Mouse (Mus musculus) heart, embryonic 14.5 days (tissue): ENCODE results near the gene Serping1. TPM values are rescaled to one million over a fixed set of nuclear protein-coding genes. Genes with fewer than 3 reads are reported as not detected.

Experiments
- microRNA counts: library from miRNA; unstranded; fragments of <30 nt; microRNA quantifications from one replicate; lab custom pipeline; 2016
- microRNA-seq: library from miRNA; unstranded; fragments of <30 nt; microRNA quantifications from one replicate; pipeline ENCODE4, GENCODE M21; 2016
- polyA plus RNA-seq: library from polyadenylated mRNA; unstranded; fragments of >200 nt; fragmentation: Nextera tagmentation; extraction: Ambion mirVana; gene quantifications from 2 replicates; pipeline ENCODE4 v1.2.1, GENCODE M21; 2014

Gene Serping1
- polyA plus RNA-seq, 1 experiment from 2014 or later, result 46.6 TPM

MicroRNAs within 50 kb of the gene (microRNA counts, 519-probe panel; counts per million panel counts)
- microRNA mmu-miR-130a (lab: Ali Mortazavi, UCI), result 8,460 counts per million, percentile 98 among the panel's probes with 10 or more counts

Small RNAs within 50 kb of the gene (microRNA-seq; reads per million reads assigned to microRNA genes)
- gene Mir130a, result 20,941 reads per million, percentile 97 among the genes with 10 or more reads in this experiment

Other genes with a start within 250 kb of the Serping1 start
- gene Ctnnd1, start 124.7 kb downstream of the Serping1 start, polyA plus RNA-seq, result 65.2 and 68.5 TPM in 2 replicates
- 0.11 and 0.15 TPM in 2 replicates for gene Btbd18, start 116.4 kb downstream of the Serping1 start, polyA plus RNA-seq
- gene Selenoh, start 104.7 kb downstream of the Serping1 start, polyA plus RNA-seq, result 248 and 271 TPM in 2 replicates
- not detected in 2 replicates for gene Gm28635, start 97.4 kb downstream of the Serping1 start, polyA plus RNA-seq
- gene Med19, start 97.0 kb downstream of the Serping1 start, polyA plus RNA-seq, result 26.6 and 28.2 TPM in 2 replicates
- 161 and 193 TPM in 2 replicates for gene Tmx2, start 96.3 kb downstream of the Serping1 start, polyA plus RNA-seq
- gene Zdhhc5, start 60.3 kb downstream of the Serping1 start, polyA plus RNA-seq, result 26.4 and 27.1 TPM in 2 replicates
- 14.3 and 16.9 TPM in 2 replicates for gene Clp1, start 48.1 kb downstream of the Serping1 start, polyA plus RNA-seq
- 3.5 and 4.5 TPM in 2 replicates for gene Ypel4, start 41.4 kb downstream of the Serping1 start, polyA plus RNA-seq
- 4.4 and 4.5 TPM in 2 replicates for gene Gm19426, start 31.8 kb downstream of the Serping1 start, polyA plus RNA-seq
- gene Ube2l6, start 23.4 kb upstream of the Serping1 start, polyA plus RNA-seq, result 59.4 and 82.6 TPM in 2 replicates
- gene Smtnl1, start 47.2 kb upstream of the Serping1 start, polyA plus RNA-seq, result 0.11 and 0.19 TPM in 2 replicates
- 90.3 and 94.1 TPM in 2 replicates for gene Timm10, start 51.6 kb upstream of the Serping1 start, polyA plus RNA-seq
- gene Slc43a1, start 63.4 kb upstream of the Serping1 start, polyA plus RNA-seq, result 9.2 and 10.5 TPM in 2 replicates
- 2.2 TPM in 2 replicates for gene Rtn4rl2, start 111.3 kb upstream of the Serping1 start, polyA plus RNA-seq
- 33.7 and 34.2 TPM in 2 replicates for gene Slc43a3, start 161.1 kb upstream of the Serping1 start, polyA plus RNA-seq
- 0.58 TPM in 1 of 2 replicates, not detected in the other for gene Prg2, start 205.0 kb upstream of the Serping1 start, polyA plus RNA-seq
- gene Prg3, start 212.8 kb upstream of the Serping1 start, polyA plus RNA-seq, result not detected in 2 replicates